Mouse (Mus musculus) liver, embryonic 11.5 days (tissue): Measurements from ENCODE around the gene Hist1h2ae. TPM values are rescaled to one million over a fixed set of nuclear protein-coding genes. Genes with fewer than 3 reads are reported as not detected.
"Not testable (repeated sequence)": the region's sequence is repeated elsewhere in the genome, so short reads cannot be mapped to it uniquely, and the experiment has no call there.

ENCODE experiments used
- ATAC-seq: fragments of 200-750 bp; cut with Nextera tagmentation; replicated peaks from 2 replicates; pipeline ENCODE4 v1.8.0; 2017; ENCODE audit warnings: moderate number of reproducible peaks, mild to moderate bottlenecking, moderate TSS enrichment, moderate library complexity; ENCODE audit not compliant: low FRiP score
- DNase-seq: peaks from one replicate; pipeline ENCODE4 v3.0.0-alpha.2; 2017; ENCODE audit warnings: low spot score
- H3K27ac ChIP-seq: fragments of 300-500 bp; sonication (generic); 2 replicates; pipeline ENCODE4 v1.5.1; 2014; ENCODE audit warnings: mild to moderate bottlenecking, low read depth, low read length, control low read depth
- H3K27me3 ChIP-seq: fragments of 300-500 bp; sonication (generic); replicated peaks from 2 replicates; pipeline ENCODE4 v1.6.1; 2014; ENCODE audit warnings: low read length, mixed read lengths; ENCODE audit not compliant: control insufficient read depth, insufficient read depth
- H3K36me3 ChIP-seq: fragments of 300-500 bp; sonication (generic); 2 replicates; pipeline ENCODE4 v1.6.1; 2014; ENCODE audit warnings: mild to moderate bottlenecking, low read length, moderate library complexity, mixed read lengths; ENCODE audit not compliant: control insufficient read depth, insufficient read depth
- H3K4me1 ChIP-seq: fragments of 300-500 bp; sonication (generic); replicated peaks from 2 replicates; pipeline ENCODE4 v1.6.1; 2014; ENCODE audit warnings: low read length, mixed read lengths; ENCODE audit not compliant: control insufficient read depth, insufficient read depth
- H3K4me2 ChIP-seq: fragments of 300-500 bp; sonication (generic); 2 replicates; pipeline ENCODE4 v1.6.1; 2014; ENCODE audit warnings: mild to moderate bottlenecking, control low read depth, moderate library complexity
- H3K4me3 ChIP-seq: fragments of 300-500 bp; sonication (generic); 2 replicates; pipeline ENCODE4 v1.5.1; 2014; ENCODE audit warnings: low read depth, low read length, control low read depth
- H3K9ac ChIP-seq: fragments of 300-500 bp; sonication (generic); 2 replicates; pipeline ENCODE4 v1.6.1; 2014; ENCODE audit warnings: low read depth, low read length, control low read depth
- H3K9me3 ChIP-seq: fragments of 300-500 bp; sonication (generic); 2 replicates; pipeline ENCODE4 v1.6.1; 2016; ENCODE audit warnings: low read length, inconsistent platforms, mixed read lengths; ENCODE audit not compliant: control insufficient read depth
- WGBS: fragments of 180-500 bp; shearing (Covaris S2); extraction: QIAGEN DNeasy Blood & Tissue Kit; methylation state at CpG from one replicate; pipeline ENCODE4 v1.1.7; 2014; 5-methylcytosine and 5-hydroxymethylcytosine counted together
- polyA plus RNA-seq: library from polyadenylated mRNA; unstranded; fragments of >200 nt; fragmentation: Nextera tagmentation; extraction: Ambion mirVana; gene quantifications from 2 replicates; pipeline ENCODE4 v1.2.1, GENCODE M21; 2014

Hist1h2ae gene
- polyA plus RNA-seq, 1 experiment from 2014 or later = 62.9 TPM

GRCm38 (mm10) chr13:23534368-23535131, 36.5 kb downstream of the Hist1h2ae start:
- no peaks in the 10 kb centered on the region for H3K36me3 ChIP-seq
- peak overlapping the region; percentile 88 for H3K4me2 ChIP-seq
- WGBS = under 1% methylated on average over 15 of the region's 15 CpGs
- peak overlapping the region; percentile 100 for H3K27ac ChIP-seq
- no peaks in the 10 kb centered on the region for H3K9me3 ChIP-seq
- H3K4me1 ChIP-seq = peaks cover 14% of the 10 kb centered on the region
- peak overlapping the region; percentile 94 for H3K9ac ChIP-seq
- no peak for DNase-seq
- no peaks in the 10 kb centered on the region for H3K27me3 ChIP-seq
- peak overlapping the region; percentile 65 for H3K4me3 ChIP-seq
- peak; percentile 26; the same call in 1 of the 2 replicates for ATAC-seq

- not testable (repeated sequence) for H3K27me3 ChIP-seq, DNase-seq, H3K9me3 ChIP-seq, H3K36me3 ChIP-seq
- Histone ChIP-seq H3K4me1 (peaks cover 17% of the 10 kb centered on the region), H3K4me2 (peak within 1 kb of the TSS; percentile 88), H3K9ac (peak within 1 kb of the TSS; percentile 94), H3K27ac (peak within 1 kb of the TSS; percentile 100), H3K4me3 (peak within 1 kb of the TSS; percentile 65)
- ATAC-seq = peak; percentile 54
- under 1% methylated on average over 21 of the region's 53 CpGs for WGBS
Measured at GRCm38 (mm10) chr13:23533560-23534367, 37.3 kb downstream of the Hist1h2ae start, which contains the start of gene Hist1h2af. TSS of gene Hist1h2af (plus strand) at chr13:23533906.

GRCm38 (mm10) chr13:23532262-23533075, 38.6 kb downstream of the Hist1h2ae start:
- peaks cover 16% of the 10 kb centered on the region for H3K4me1 ChIP-seq
- H3K4me2 ChIP-seq = peak overlapping the region; percentile 88
- WGBS = 21% methylated on average over 9 of the region's 9 CpGs
- no peaks in the 10 kb centered on the region for H3K36me3 ChIP-seq
- no peaks in the 10 kb centered on the region for H3K9me3 ChIP-seq
- ATAC-seq (no peak), DNase-seq (no peak)
- peak overlapping the region; percentile 94 for H3K9ac ChIP-seq
- H3K27ac ChIP-seq = peak overlapping the region; percentile 100
- H3K27me3 ChIP-seq = no peaks in the 10 kb centered on the region
- H3K4me3 ChIP-seq = peak overlapping the region; percentile 65

GRCm38 (mm10) chr13:23530901-23531875, 39.8 kb downstream of the Hist1h2ae start, which contains the start of gene Hist1h4h:
TSS of gene Hist1h4h (plus strand) at chr13:23531050.
- peak; percentile 67 for ATAC-seq

GRCm38 (mm10) chr13:23530181-23530900, 40.7 kb downstream of the Hist1h2ae start:
- peak overlapping the region; percentile 88 for H3K4me2 ChIP-seq
- no peaks in the 10 kb centered on the region for H3K9me3 ChIP-seq
- H3K4me1 ChIP-seq = peaks cover 17% of the 10 kb centered on the region
- H3K36me3 ChIP-seq = no peaks in the 10 kb centered on the region
- H3K9ac ChIP-seq = peak overlapping the region; percentile 94
- WGBS = under 1% methylated on average over 20 of the region's 20 CpGs
- DNase-seq (no peak), ATAC-seq (no peak)
- H3K27ac ChIP-seq = peak overlapping the region; percentile 100
- peak overlapping the region; percentile 65 for H3K4me3 ChIP-seq
- no peaks in the 10 kb centered on the region for H3K27me3 ChIP-seq

More at GRCm38 (mm10) chr13:23530901-23531875, 39.8 kb downstream of the Hist1h2ae start, which contains the start of gene Hist1h4h:
- H3K27ac ChIP-seq = peak within 1 kb of the TSS; percentile 100
- H3K27me3 ChIP-seq = no peaks in the 10 kb centered on the region
- peak within 1 kb of the TSS; percentile 94 for H3K9ac ChIP-seq
- DNase-seq = peak; percentile 96
- no peaks in the 10 kb centered on the region for H3K36me3 ChIP-seq
- H3K4me1 ChIP-seq = peaks cover 15% of the 10 kb centered on the region
- no peaks in the 10 kb centered on the region for H3K9me3 ChIP-seq
- H3K4me3 ChIP-seq = peak within 1 kb of the TSS; percentile 65
- under 1% methylated on average over 54 of the region's 70 CpGs for WGBS
- peak within 1 kb of the TSS; percentile 88 for H3K4me2 ChIP-seq

- Histone ChIP-seq H3K4me2 (peak overlapping the region; percentile 88), H3K4me3 (peak overlapping the region; percentile 65), H3K9me3 (no peaks in the 10 kb centered on the region), H3K27ac (peak overlapping the region; percentile 100; the same call in 1 of the 2 replicates), H3K4me1 (peaks cover 17% of the 10 kb centered on the region), H3K36me3 (no peaks in the 10 kb centered on the region), H3K27me3 (no peaks in the 10 kb centered on the region), H3K9ac (peak overlapping the region; percentile 94)
- 22% methylated on average over 2 of the region's 2 CpGs for WGBS
- ATAC-seq (no peak), DNase-seq (no peak)
Measured at GRCm38 (mm10) chr13:23529480-23530165, 41.4 kb downstream of the Hist1h2ae start.

GRCm38 (mm10) chr13:23529005-23529404, 42.0 kb downstream of the Hist1h2ae start:
- WGBS = 80% methylated on average over 5 of the region's 5 CpGs

More at GRCm38 (mm10) chr13:23529005-23529404, 42.0 kb downstream of the Hist1h2ae start:
- H3K4me1 ChIP-seq = peaks cover 17% of the 10 kb centered on the region
- DNase-seq = no peak
- H3K27me3 ChIP-seq = no peaks in the 10 kb centered on the region
- H3K36me3 ChIP-seq = no peaks in the 10 kb centered on the region
- H3K4me2 ChIP-seq = peak overlapping the region; percentile 25; the same call in 1 of the 2 replicates
- no peak overlapping the region; the same call in 1 of the 2 replicates for H3K27ac ChIP-seq
- no peaks in the 10 kb centered on the region for H3K9me3 ChIP-seq
- H3K9ac ChIP-seq = no peak overlapping the region
- H3K4me3 ChIP-seq = no peak overlapping the region
- no peak for ATAC-seq
